Mouse (Mus musculus): ENCODE measurements around the gene Ddi1. TPM values are rescaled to one million over a fixed set of nuclear protein-coding genes. Genes with fewer than 3 reads are reported as not detected.

Ddi1 gene
- total and polyA plus RNA-seq, 3 experiments = not detected

DNA sequence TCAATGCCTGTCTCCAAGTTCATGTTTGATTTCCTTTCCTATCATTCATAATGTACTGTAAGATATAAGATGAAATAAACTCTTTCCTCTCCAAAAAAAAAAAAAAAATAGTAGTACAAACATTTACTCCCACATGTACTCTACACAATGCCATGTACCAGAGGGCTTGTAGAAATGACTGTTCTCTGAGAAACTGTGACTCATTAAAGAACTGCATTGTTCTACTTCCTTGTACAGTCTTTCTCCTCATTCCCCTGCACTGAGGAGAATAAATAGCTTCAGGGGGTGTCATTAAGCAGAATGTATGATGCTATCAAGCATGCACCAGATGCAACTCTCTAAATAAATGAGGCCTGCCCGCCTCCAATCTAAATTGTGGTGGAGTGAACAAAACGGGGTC, 28.9 kb upstream of the Ddi1 start:
- in situ Hi-C loops (cut with MboI; ENCODE audit: low pct_ligation_motif_present, low pct_unique_long_range_greater_than_20kb, low sequenced_read_pairs) = no loop called here
- no peak overlapping the region for H3K27ac ChIP-seq (ENCODE audit: insufficient read depth, low read depth)
- TF ChIP-seq MAFK (IDR thresholded peaks at IDR 0.05; ENCODE audit: insufficient replicate concordance, low read length) (no peak), MAZ (IDR thresholded peaks at IDR 0.05; ENCODE audit: low read depth, low read length) (no peak), ZNF384 (IDR thresholded peaks at IDR 0.05; ENCODE audit: low read depth, low read length) (no peak), ZKSCAN1 (IDR thresholded peaks at IDR 0.05; ENCODE audit: borderline replicate concordance, low read depth, low read length) (no peak), TBP (conservative IDR thresholded peaks at IDR 0.05; ENCODE audit: low read depth, low read length) (no peak), POLR2A (IDR thresholded peaks at IDR 0.05; ENCODE audit: low read depth, low read length) (no peak), GABPA (IDR thresholded peaks at IDR 0.05; ENCODE audit: insufficient replicate concordance, low read depth, low read length) (no peak), POLR2AphosphoS2 (IDR thresholded peaks at IDR 0.05; ENCODE audit: low read depth, low read length) (no peak)
- H3K4me1 ChIP-seq (ENCODE audit: control insufficient read depth in 1 of 2, insufficient read depth in 2 of 2) = no peaks in the 10 kb centered on the region
- no peaks in the 10 kb centered on the region for H3K79me2 ChIP-seq (replicated peaks; ENCODE audit: control insufficient read depth, extremely low read depth, insufficient read depth, poor library complexity, severe bottlenecking)
- DNase-seq (ENCODE audit: extremely low read depth) = no peak
- H3K4me2 ChIP-seq (ENCODE audit: insufficient read depth, low read depth, poor library complexity, severe bottlenecking) = no peak overlapping the region
- H3K36me3 ChIP-seq (replicated peaks in 1 of 2; ENCODE audit: control insufficient read depth in 1 of 2, insufficient read depth in 1 of 2, low read length in 1 of 2) = no peaks in the 10 kb centered on the region
- H3K27me3 ChIP-seq (replicated peaks) = no peaks in the 10 kb centered on the region
- no peak overlapping the region for H3K4me3 ChIP-seq (replicated peaks in 1 of 3; ENCODE audit: low read depth in 2 of 3, low read length in 2 of 3, poor library complexity in 1 of 3)
- H3K9me3 ChIP-seq (replicated peaks; ENCODE audit: low read length) = no peaks in the 10 kb centered on the region
- dilution Hi-C loops (cut with MboI; ENCODE audit: extremely low pct_ligation_motif_present, extremely low pct_unique_long_range_greater_than_20kb, low sequenced_read_pairs) = no loop called here
- no peak overlapping the region for H3K9ac ChIP-seq (ENCODE audit: insufficient read depth, low read depth)

DNA sequence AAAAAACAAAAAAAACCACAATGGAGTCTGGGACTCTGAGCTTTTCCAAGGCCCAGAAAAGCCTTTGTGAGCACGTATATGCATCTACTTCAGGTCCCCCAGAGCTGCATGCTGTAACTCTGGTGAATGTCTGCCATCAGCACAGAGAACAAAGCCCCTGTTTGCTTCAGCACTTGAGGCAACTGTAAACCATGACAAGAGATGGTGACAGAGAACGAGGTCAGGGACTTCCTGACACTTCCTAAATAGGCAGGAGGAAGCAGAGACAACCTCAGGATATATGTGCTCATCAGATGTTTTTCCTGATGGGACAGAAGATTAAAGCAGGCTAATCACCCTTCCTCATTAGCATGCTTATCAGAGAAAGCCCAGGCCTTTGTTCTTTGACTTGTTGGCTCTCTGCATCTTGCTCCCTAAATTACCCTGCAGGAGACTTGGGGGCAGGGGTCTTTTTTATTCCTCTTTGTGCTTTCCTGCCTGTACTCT, 19.6 kb upstream of the Ddi1 start:
- TF ChIP-seq MEF2A (IDR thresholded peaks at IDR 0.05; ENCODE audit: borderline replicate concordance, low read depth, low read length) = no peak
- no peak for TF ChIP-seq CHD2 (IDR thresholded peaks at IDR 0.05; ENCODE audit: low read length)
- no peak for TF ChIP-seq MXI1 (IDR thresholded peaks at IDR 0.05; ENCODE audit: low read depth, low read length)
- TF ChIP-seq POLR2AphosphoS2 (IDR thresholded peaks at IDR 0.05; ENCODE audit: low read depth, low read length) = no peak
- no peak for TF ChIP-seq MAZ (IDR thresholded peaks at IDR 0.05; ENCODE audit: low read depth, low read length)
- TF ChIP-seq ZC3H11A (IDR thresholded peaks at IDR 0.05; ENCODE audit: low read depth, low read length) = no peak
- no peak for TF ChIP-seq ETS1 (conservative IDR thresholded peaks at IDR 0.05; ENCODE audit: low read depth, low read length)
- no peak for TF ChIP-seq TCF12 (IDR thresholded peaks at IDR 0.05; ENCODE audit: low read depth, low read length)
- no peak for TF ChIP-seq BHLHE40 (IDR thresholded peaks at IDR 0.05; ENCODE audit: low read depth, low read length)
- TF ChIP-seq UBTF (IDR thresholded peaks at IDR 0.05; ENCODE audit: low read depth, low read length) = no peak
- TF ChIP-seq RCOR1 (conservative IDR thresholded peaks at IDR 0.05; ENCODE audit: low read depth, low read length) = no peak
- TF ChIP-seq PAX5 (IDR thresholded peaks at IDR 0.05; ENCODE audit: low read length) = no peak
- Histone ChIP-seq H3K36me3 (replicated peaks in 1 of 2; ENCODE audit: control insufficient read depth in 1 of 2, insufficient read depth in 1 of 2, low read length in 1 of 2) (no peaks in the 10 kb centered on the region), H3K4me3 (replicated peaks in 1 of 3; ENCODE audit: low read depth in 2 of 3, low read length in 2 of 3, poor library complexity in 1 of 3) (no peak overlapping the region), H3K27me3 (replicated peaks) (no peaks in the 10 kb centered on the region), H3K9me3 (replicated peaks; ENCODE audit: low read length) (no peaks in the 10 kb centered on the region), H3K4me1 (ENCODE audit: control insufficient read depth in 1 of 2, insufficient read depth in 2 of 2) (no peaks in the 10 kb centered on the region), H3K4me2 (ENCODE audit: insufficient read depth, low read depth, poor library complexity, severe bottlenecking) (no peak overlapping the region), H3K27ac (ENCODE audit: insufficient read depth, low read depth) (no peak overlapping the region), H3K9ac (ENCODE audit: insufficient read depth, low read depth) (no peak overlapping the region), H3K79me2 (replicated peaks; ENCODE audit: control insufficient read depth, extremely low read depth, insufficient read depth, poor library complexity, severe bottlenecking) (no peaks in the 10 kb centered on the region)
- in situ Hi-C loops (cut with MboI; ENCODE audit: low pct_ligation_motif_present, low pct_unique_long_range_greater_than_20kb, low sequenced_read_pairs) = no loop called here
- dilution Hi-C loops (cut with MboI; ENCODE audit: extremely low pct_ligation_motif_present, extremely low pct_unique_long_range_greater_than_20kb, low sequenced_read_pairs) = no loop called here
- DNase-seq (ENCODE audit: extremely low read depth) = no peak
